Mouse (Mus musculus): ENCODE data around the gene Ctbs. TPM values are rescaled to one million over a fixed set of nuclear protein-coding genes. Genes with fewer than 3 reads are reported as not detected.

The Ctbs gene
- total and polyA plus RNA-seq, 2 experiments: 2.5 to 20.0 TPM

- Histone ChIP-seq H3K27ac (replicated peaks; ENCODE audit: insufficient read depth, low read depth, low read length) (no peak overlapping the region), H3K79me2 (ENCODE audit: control insufficient read depth, insufficient read depth, low read length) (peaks cover 15% of the 10 kb centered on the region; the same call in 1 of the 2 replicates), H3K4me1 (ENCODE audit: control insufficient read depth, insufficient read depth, low read length) (no peaks in the 10 kb centered on the region), H3K4me3 (ENCODE audit: insufficient read depth, low read depth, low read length) (no peak overlapping the region), H3K27me3 (ENCODE audit: control insufficient read depth, insufficient read depth, low read length) (no peaks in the 10 kb centered on the region), H3K36me3 (ENCODE audit: control insufficient read depth, insufficient read depth, low read length) (peaks cover 2% of the 10 kb centered on the region; the same call in 1 of the 2 replicates), H3K9ac (ENCODE audit: low read depth, low read length) (no peak overlapping the region)
- no peak for TF ChIP-seq POLR2A (IDR thresholded peaks at IDR 0.05; ENCODE audit: extremely low read depth, insufficient read depth, low read length)
- no peak for TF ChIP-seq CTCF (IDR thresholded peaks at IDR 0.05; ENCODE audit: low read depth, low read length)
- no peak for DNase-seq (ENCODE audit: extremely low read depth, low read depth, low spot score)
- WGBS: 89% methylated on average over 12 of the region's 12 CpGs
Measured at GRCm38 (mm10) chr3:146414555-146414954, 35.0 kb upstream of the Ctbs start.

DNA sequence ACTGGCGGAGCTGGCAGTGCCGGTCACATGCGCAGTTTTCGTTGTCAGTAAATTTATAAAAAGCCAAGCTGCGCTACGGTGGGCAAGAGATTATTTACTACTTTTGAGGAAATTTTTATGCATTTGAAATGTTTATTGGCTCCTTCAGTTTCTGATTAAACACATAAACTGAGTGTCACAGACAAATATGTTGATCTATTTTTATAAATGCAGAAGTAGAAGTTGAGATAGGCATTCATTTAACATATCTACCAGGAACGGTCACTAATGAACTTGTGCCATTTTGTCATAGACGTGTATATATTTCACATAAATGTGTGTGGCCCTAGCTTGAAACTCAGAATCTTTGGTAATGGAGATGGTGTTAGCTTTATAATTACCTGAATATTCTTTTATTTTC lies 31.7 kb upstream of the Ctbs start:
- Histone ChIP-seq H3K27me3 (ENCODE audit: control insufficient read depth, insufficient read depth, low read length) (no peaks in the 10 kb centered on the region), H3K79me2 (ENCODE audit: control insufficient read depth, insufficient read depth, low read length) (no peaks in the 10 kb centered on the region), H3K27ac (replicated peaks; ENCODE audit: insufficient read depth, low read depth, low read length) (no peak overlapping the region), H3K4me3 (ENCODE audit: insufficient read depth, low read depth, low read length) (no peak overlapping the region), H3K9ac (ENCODE audit: low read depth, low read length) (no peak overlapping the region), H3K4me1 (ENCODE audit: control insufficient read depth, insufficient read depth, low read length) (no peaks in the 10 kb centered on the region; the same call in 1 of the 2 replicates), H3K36me3 (ENCODE audit: control insufficient read depth, insufficient read depth, low read length) (peaks cover 2% of the 10 kb centered on the region; the same call in 1 of the 2 replicates)
- WGBS: 96% methylated on average over 8 of the region's 8 CpGs
- TF ChIP-seq POLR2A (IDR thresholded peaks at IDR 0.05; ENCODE audit: extremely low read depth, insufficient read depth, low read length) (no peak), CTCF (IDR thresholded peaks at IDR 0.05; ENCODE audit: low read depth, low read length) (no peak)
- DNase-seq (ENCODE audit: extremely low read depth, low read depth, low spot score): no peak

DNA sequence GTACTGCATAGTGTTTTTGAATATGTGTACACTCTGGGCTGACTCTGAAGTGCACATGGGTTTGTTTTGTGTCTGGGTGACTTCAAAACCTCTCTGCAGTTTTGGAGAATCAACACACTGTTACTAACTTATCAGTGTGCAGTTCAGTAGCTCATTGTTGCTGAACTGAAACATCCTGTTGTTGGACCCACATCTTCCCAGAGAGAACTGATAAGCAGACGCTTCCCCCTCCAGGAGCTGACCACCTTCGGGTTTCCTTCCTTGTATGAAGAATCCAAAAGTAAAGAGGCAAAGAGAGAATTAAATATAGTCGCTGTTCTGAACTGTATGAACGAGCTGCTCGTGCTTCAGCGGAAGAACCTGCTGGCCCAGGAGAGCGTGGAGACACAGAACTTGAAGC lies 30.7 kb upstream of the Ctbs start:
- Histone ChIP-seq H3K9ac (ENCODE audit: low read depth, low read length) (peak overlapping the region; percentile 18), H3K4me3 (ENCODE audit: insufficient read depth, low read depth, low read length) (peak overlapping the region; percentile 13), H3K27ac (replicated peaks; ENCODE audit: insufficient read depth, low read depth, low read length) (peak overlapping the region; percentile 62), H3K79me2 (ENCODE audit: control insufficient read depth, insufficient read depth, low read length) (no peaks in the 10 kb centered on the region), H3K4me1 (ENCODE audit: control insufficient read depth, insufficient read depth, low read length) (no peaks in the 10 kb centered on the region; the same call in 1 of the 2 replicates), H3K36me3 (ENCODE audit: control insufficient read depth, insufficient read depth, low read length) (peaks cover 2% of the 10 kb centered on the region; the same call in 1 of the 2 replicates), H3K27me3 (ENCODE audit: control insufficient read depth, insufficient read depth, low read length) (no peaks in the 10 kb centered on the region)
- 79% methylated on average over 7 of the region's 7 CpGs for WGBS
- DNase-seq (ENCODE audit: extremely low read depth, low read depth, low spot score): no peak
- no peak for TF ChIP-seq CTCF (IDR thresholded peaks at IDR 0.05; ENCODE audit: low read depth, low read length)
- no peak for TF ChIP-seq POLR2A (IDR thresholded peaks at IDR 0.05; ENCODE audit: extremely low read depth, insufficient read depth, low read length)

DNA sequence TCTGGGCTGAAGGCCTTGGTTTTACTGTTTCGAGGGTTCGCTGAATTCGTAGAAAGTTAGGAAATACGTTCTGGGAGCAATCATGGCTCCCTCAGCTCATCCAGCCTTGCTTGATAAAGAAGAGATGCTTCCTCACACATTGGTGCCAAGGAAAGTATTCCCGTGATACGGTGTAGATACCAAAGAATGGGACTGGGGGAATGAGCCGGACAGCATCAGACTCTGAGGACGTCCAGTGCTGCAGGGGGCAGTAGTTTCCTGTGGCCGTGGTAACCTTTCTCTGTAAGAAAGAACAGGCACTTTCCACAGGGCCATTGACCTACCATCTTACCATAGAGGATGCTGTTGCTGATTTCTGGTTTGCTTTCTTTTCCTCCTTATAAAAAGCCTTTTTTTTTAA lies 30.1 kb upstream of the Ctbs start:
- Histone ChIP-seq H3K36me3 (ENCODE audit: control insufficient read depth, insufficient read depth, low read length) (peaks cover 2% of the 10 kb centered on the region; the same call in 1 of the 2 replicates), H3K27ac (replicated peaks; ENCODE audit: insufficient read depth, low read depth, low read length) (peak overlapping the region; percentile 62), H3K27me3 (ENCODE audit: control insufficient read depth, insufficient read depth, low read length) (no peaks in the 10 kb centered on the region), H3K9ac (ENCODE audit: low read depth, low read length) (peak overlapping the region; percentile 18; the same call in 1 of the 2 replicates), H3K79me2 (ENCODE audit: control insufficient read depth, insufficient read depth, low read length) (no peaks in the 10 kb centered on the region), H3K4me3 (ENCODE audit: insufficient read depth, low read depth, low read length) (peak overlapping the region; percentile 13), H3K4me1 (ENCODE audit: control insufficient read depth, insufficient read depth, low read length) (no peaks in the 10 kb centered on the region; the same call in 1 of the 2 replicates)
- 82% methylated on average over 9 of the region's 9 CpGs for WGBS
- DNase-seq (ENCODE audit: extremely low read depth, low read depth, low spot score): no peak
- TF ChIP-seq POLR2A (IDR thresholded peaks at IDR 0.05; ENCODE audit: extremely low read depth, insufficient read depth, low read length): no peak
- TF ChIP-seq CTCF (IDR thresholded peaks at IDR 0.05; ENCODE audit: low read depth, low read length): peak; percentile 18; the same call in 1 of the 2 replicates

GRCm38 (mm10) chr3:146419992-146420537 lies 29.5 kb upstream of the Ctbs start:
- Histone ChIP-seq H3K4me1 (ENCODE audit: control insufficient read depth, insufficient read depth, low read length) (no peaks in the 10 kb centered on the region; the same call in 1 of the 2 replicates), H3K27ac (replicated peaks; ENCODE audit: insufficient read depth, low read depth, low read length) (no peak overlapping the region; the same call in 1 of the 2 replicates), H3K36me3 (ENCODE audit: control insufficient read depth, insufficient read depth, low read length) (peaks cover 2% of the 10 kb centered on the region; the same call in 1 of the 2 replicates), H3K4me3 (ENCODE audit: insufficient read depth, low read depth, low read length) (no peak overlapping the region), H3K79me2 (ENCODE audit: control insufficient read depth, insufficient read depth, low read length) (no peaks in the 10 kb centered on the region), H3K9ac (ENCODE audit: low read depth, low read length) (no peak overlapping the region), H3K27me3 (ENCODE audit: control insufficient read depth, insufficient read depth, low read length) (no peaks in the 10 kb centered on the region)
- 86% methylated on average over 15 of the region's 15 CpGs for WGBS
- no peak for DNase-seq (ENCODE audit: extremely low read depth, low read depth, low spot score)
- no peak for TF ChIP-seq POLR2A (IDR thresholded peaks at IDR 0.05; ENCODE audit: extremely low read depth, insufficient read depth, low read length)
- TF ChIP-seq CTCF (IDR thresholded peaks at IDR 0.05; ENCODE audit: low read depth, low read length): no peak

DNA sequence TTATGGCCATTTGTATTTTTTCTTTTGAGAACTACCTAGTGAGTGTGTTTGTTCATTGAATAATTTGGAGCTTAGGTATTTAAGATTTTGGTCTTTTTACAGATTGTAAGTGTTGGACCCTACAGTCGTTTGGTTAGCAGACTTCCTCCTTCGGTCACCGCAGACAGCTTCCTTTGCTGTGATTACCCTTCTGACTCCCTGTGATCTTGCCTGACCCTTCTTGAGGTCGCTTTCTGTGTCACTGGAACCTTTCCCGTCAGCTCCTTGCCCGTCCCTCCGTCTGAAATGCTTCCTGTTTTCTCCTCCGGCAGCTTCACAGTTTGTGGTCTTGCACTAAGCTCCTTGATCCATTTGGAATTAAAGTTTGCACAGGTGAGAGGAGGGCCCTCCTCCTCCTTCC lies 27.8 kb upstream of the Ctbs start:
- H3K79me2 ChIP-seq (ENCODE audit: control insufficient read depth, insufficient read depth, low read length): no peaks in the 10 kb centered on the region
- no peak overlapping the region for H3K4me3 ChIP-seq (ENCODE audit: insufficient read depth, low read depth, low read length)
- H3K36me3 ChIP-seq (ENCODE audit: control insufficient read depth, insufficient read depth, low read length): peaks cover 4% of the 10 kb centered on the region; the same call in 1 of the 2 replicates
- DNase-seq (ENCODE audit: extremely low read depth, low read depth, low spot score): peak; percentile 19
- 70% methylated on average over 8 of the region's 8 CpGs for WGBS
- H3K27ac ChIP-seq (replicated peaks; ENCODE audit: insufficient read depth, low read depth, low read length): peak overlapping the region; percentile 52
- no peaks in the 10 kb centered on the region; the same call in 1 of the 2 replicates for H3K4me1 ChIP-seq (ENCODE audit: control insufficient read depth, insufficient read depth, low read length)
- H3K27me3 ChIP-seq (ENCODE audit: control insufficient read depth, insufficient read depth, low read length): no peaks in the 10 kb centered on the region
- no peak for TF ChIP-seq POLR2A (IDR thresholded peaks at IDR 0.05; ENCODE audit: extremely low read depth, insufficient read depth, low read length)
- TF ChIP-seq CTCF (IDR thresholded peaks at IDR 0.05; ENCODE audit: low read depth, low read length): no peak
- H3K9ac ChIP-seq (ENCODE audit: low read depth, low read length): no peak overlapping the region

All from liver, adult 2 months (tissue).